Mouse (Mus musculus) mammary gland, adult 2 months (tissue): ENCODE measurements around the gene Spata22. TPM values are rescaled to one million over a fixed set of nuclear protein-coding genes. Genes with fewer than 3 reads are reported as not detected.

ENCODE experiments used
- polyA plus RNA-seq: library from polyadenylated mRNA; depleted of rRNA; stranded (reverse); fragments of >200 nt; gene quantifications from 2 replicates; pipeline ENCODE4 v1.2.3, GENCODE M21; 2012; ENCODE audit warnings: low replicate concordance; rRNA removed

Gene Spata22
- polyA plus RNA-seq: 0.53 TPM in 1 of 2 replicates, not detected in the other

DNA sequence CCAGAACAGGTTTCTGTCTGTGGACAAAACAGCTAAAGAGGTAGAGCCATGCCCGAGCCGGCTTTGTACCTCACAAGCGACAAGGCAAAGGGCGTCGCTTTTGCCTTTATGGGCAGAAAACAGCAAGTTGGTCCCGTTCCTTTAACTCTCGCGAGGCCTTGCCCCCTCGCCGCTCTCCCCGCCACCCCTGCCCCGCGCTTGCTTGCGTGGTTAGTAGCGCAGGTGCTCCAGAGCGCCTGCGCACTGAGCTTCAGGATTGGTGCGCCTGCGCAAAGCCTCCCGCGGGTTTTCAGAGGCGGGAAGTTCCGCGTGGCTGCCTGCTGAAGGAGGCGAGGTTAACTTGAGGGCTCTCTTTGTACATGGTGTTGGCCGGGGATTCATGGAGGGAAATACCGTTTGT lies at the start of gene Spata22, which contains the start of the genes Aspa and Gm49340:
Spata22 (plus strand) TSS at position 300 of the 400 bp plus-strand sequence.
Aspa (minus strand) TSS at position 155 of the 400 bp plus-strand sequence.
Gm49340 (plus strand) TSS at position 300 of the 400 bp plus-strand sequence.

GRCm38 (mm10) chr11:73350483-73350882 lies 20.9 kb downstream of the Spata22 start, which contains the start of gene Olfr20:
TSS of gene Olfr20 (plus strand) at chr11:73350783.

GRCm38 (mm10) chr11:73370946-73371345 lies 41.4 kb downstream of the Spata22 start, which contains the start of gene Olfr376:
TSS of gene Olfr376 (plus strand) at chr11:73371246.

Other genes starting within 250 kb of the Spata22 start
- 7.1 and 11.7 TPM in 2 replicates for gene Itgae, start 239.2 kb upstream of the Spata22 start, polyA plus RNA-seq
- gene Haspin, start 191.4 kb upstream of the Spata22 start, polyA plus RNA-seq: 0.49 and 2.0 TPM in 2 replicates
- 7.5 and 13.0 TPM in 2 replicates for gene P2rx5, start 169.3 kb upstream of the Spata22 start, polyA plus RNA-seq
- 72.3 and 114 TPM in 2 replicates for gene Emc6, start 152.7 kb upstream of the Spata22 start, polyA plus RNA-seq
- 88.4 and 134 TPM in 2 replicates for gene Tax1bp3, start 152.7 kb upstream of the Spata22 start, polyA plus RNA-seq
- gene Ctns, start 130.7 kb upstream of the Spata22 start, polyA plus RNA-seq: 23.6 and 41.4 TPM in 2 replicates
- 13.1 and 13.7 TPM in 2 replicates for gene Shpk, start 130.3 kb upstream of the Spata22 start, polyA plus RNA-seq
- gene Trpv1, start 95.4 kb upstream of the Spata22 start, polyA plus RNA-seq: 5.1 and 10.4 TPM in 2 replicates
- gene Trpv3, start 62.4 kb upstream of the Spata22 start, polyA plus RNA-seq: 0.23 and 0.47 TPM in 2 replicates
- 4.0 and 17.4 TPM in 2 replicates for gene Aspa, start 145 bp upstream of the Spata22 start, polyA plus RNA-seq
- 0.14 TPM in 1 of 2 replicates, not detected in the other for gene Gm49340, start within 50 bp of the Spata22 start, polyA plus RNA-seq
- gene Olfr20, start 21.0 kb downstream of the Spata22 start, polyA plus RNA-seq: 0.53 and 0.99 TPM in 2 replicates
- gene Olfr376, start 41.5 kb downstream of the Spata22 start, polyA plus RNA-seq: not detected in 2 replicates
- gene Olfr1, start 69.9 kb downstream of the Spata22 start, polyA plus RNA-seq: not detected in 2 replicates
- not detected in 2 replicates for gene Olfr378, start 98.7 kb downstream of the Spata22 start, polyA plus RNA-seq
- not detected in 2 replicates for gene Olfr380, start 127.8 kb downstream of the Spata22 start, polyA plus RNA-seq
- not detected in 2 replicates for gene Olfr381, start 161.9 kb downstream of the Spata22 start, polyA plus RNA-seq
- not detected in 2 replicates for gene Olfr382, start 187.5 kb downstream of the Spata22 start, polyA plus RNA-seq